Mouse (Mus musculus) embryonic facial prominence, embryonic 12.5 days (tissue): Measurements from ENCODE around the gene Farsa. TPM values are rescaled to one million over a fixed set of nuclear protein-coding genes. Genes with fewer than 3 reads are reported as not detected.

ENCODE experiments used
- ATAC-seq: fragments of 200-750 bp; cut with Nextera tagmentation; 2 replicates; pipeline ENCODE4 v1.8.0; 2017; ENCODE audit not compliant: insufficient number of reproducible peaks, insufficient read depth, low FRiP score, low TSS enrichment
- H3K27ac ChIP-seq: fragments of 300-500 bp; sonication (generic); 2 replicates; pipeline ENCODE4 v1.5.1; 2016; ENCODE audit warnings: mild to moderate bottlenecking
- H3K27me3 ChIP-seq: fragments of 300-500 bp; sonication (generic); 2 replicates; pipeline ENCODE4 v1.6.1; 2016; ENCODE audit warnings: mild to moderate bottlenecking, moderate library complexity
- H3K36me3 ChIP-seq: fragments of 300-500 bp; sonication (generic); 2 replicates; pipeline ENCODE4 v1.6.1; 2016; ENCODE audit warnings: mild to moderate bottlenecking
- H3K4me1 ChIP-seq: fragments of 300-500 bp; sonication (generic); 2 replicates; pipeline ENCODE4 v1.6.1; 2016
- H3K4me2 ChIP-seq: fragments of 300-500 bp; sonication (generic); replicated peaks from 2 replicates; pipeline ENCODE4 v1.6.1; 2016; ENCODE audit warnings: mild to moderate bottlenecking, moderate library complexity
- H3K4me3 ChIP-seq: fragments of 300-500 bp; sonication (generic); 2 replicates; pipeline ENCODE4 v1.5.1; 2016; ENCODE audit warnings: mild to moderate bottlenecking
- H3K9ac ChIP-seq: fragments of 300-500 bp; sonication (generic); 2 replicates; pipeline ENCODE4 v1.6.1; 2016; ENCODE audit warnings: mild to moderate bottlenecking, moderate library complexity
- H3K9me3 ChIP-seq: fragments of 300-500 bp; sonication (generic); 2 replicates; pipeline ENCODE4 v1.6.1; 2016; ENCODE audit warnings: mild to moderate bottlenecking, moderate library complexity
- WGBS: fragments of 180-500 bp; shearing (Covaris S2); methylation state at CpG from one replicate; pipeline ENCODE4 v1.1.7; 2016; 5-methylcytosine and 5-hydroxymethylcytosine counted together
- polyA plus RNA-seq: library from polyadenylated mRNA; unstranded; fragments of >200 nt; fragmentation: Nextera tagmentation; extraction: Ambion mirVana; gene quantifications from 2 replicates; pipeline ENCODE4 v1.2.1, GENCODE M21; 2016

The Farsa gene
- polyA plus RNA-seq, 1 experiment from 2014 or later = 106 TPM

DNA sequence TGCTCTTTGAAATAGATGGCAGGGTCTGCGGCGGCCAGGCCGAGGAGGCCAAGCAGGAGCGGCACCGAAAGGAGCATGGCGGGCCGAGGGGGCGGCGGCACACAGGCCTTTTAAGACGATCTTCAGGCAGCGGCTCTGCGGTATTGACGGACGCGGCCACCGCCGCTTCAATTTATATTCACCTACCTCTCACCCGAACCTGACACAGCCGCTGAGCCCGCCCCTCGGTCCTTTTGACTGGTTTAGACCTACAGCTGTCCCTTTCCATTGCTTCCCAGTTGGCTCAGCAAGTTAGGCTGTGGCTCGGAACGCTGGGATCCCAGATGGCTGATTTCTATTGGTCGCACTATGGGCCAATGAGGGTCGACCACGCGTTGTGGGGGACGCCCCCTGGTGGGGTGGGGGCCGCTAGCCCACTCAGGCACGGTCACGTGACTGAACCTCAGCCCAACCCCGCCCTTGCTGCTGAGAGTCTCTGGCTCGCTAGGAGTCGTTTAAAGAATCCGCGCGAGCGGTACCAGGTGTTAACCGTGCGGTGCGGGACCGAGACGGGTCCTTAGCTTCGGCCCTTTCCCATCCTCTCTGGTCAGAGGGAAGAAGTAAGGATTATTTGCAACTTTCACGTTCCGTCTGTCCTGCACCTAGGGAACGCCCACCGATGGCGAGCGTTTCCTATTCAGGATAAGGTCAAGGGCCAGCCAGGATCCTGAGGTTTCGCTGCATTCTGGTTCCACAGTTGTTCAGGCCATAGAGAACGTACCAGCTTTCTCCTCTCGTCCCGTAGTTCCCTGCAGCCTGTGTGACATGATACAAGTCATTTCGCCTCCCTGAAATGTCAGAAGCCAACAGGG is 9.8 kb upstream of the Farsa start, which contains the start of gene Calr:
Gene Calr, minus strand, starts transcription at position 213 of the 851 bp plus-strand sequence.
- ATAC-seq = peak; percentile 100
- H3K27me3 ChIP-seq = no peaks in the 10 kb centered on the region
- WGBS = under 1% methylated on average over 55 of the region's 55 CpGs
- H3K4me1 ChIP-seq = peaks cover 30% of the 10 kb centered on the region
- H3K9me3 ChIP-seq = no peaks in the 10 kb centered on the region
- peak within 1 kb of the TSS; percentile 86 for H3K27ac ChIP-seq
- peak within 1 kb of the TSS; percentile 91 for H3K9ac ChIP-seq
- peak within 1 kb of the TSS; percentile 76 for H3K4me2 ChIP-seq
- H3K4me3 ChIP-seq = peak within 1 kb of the TSS; percentile 93
- H3K36me3 ChIP-seq = peaks cover 35% of the 10 kb centered on the region

DNA sequence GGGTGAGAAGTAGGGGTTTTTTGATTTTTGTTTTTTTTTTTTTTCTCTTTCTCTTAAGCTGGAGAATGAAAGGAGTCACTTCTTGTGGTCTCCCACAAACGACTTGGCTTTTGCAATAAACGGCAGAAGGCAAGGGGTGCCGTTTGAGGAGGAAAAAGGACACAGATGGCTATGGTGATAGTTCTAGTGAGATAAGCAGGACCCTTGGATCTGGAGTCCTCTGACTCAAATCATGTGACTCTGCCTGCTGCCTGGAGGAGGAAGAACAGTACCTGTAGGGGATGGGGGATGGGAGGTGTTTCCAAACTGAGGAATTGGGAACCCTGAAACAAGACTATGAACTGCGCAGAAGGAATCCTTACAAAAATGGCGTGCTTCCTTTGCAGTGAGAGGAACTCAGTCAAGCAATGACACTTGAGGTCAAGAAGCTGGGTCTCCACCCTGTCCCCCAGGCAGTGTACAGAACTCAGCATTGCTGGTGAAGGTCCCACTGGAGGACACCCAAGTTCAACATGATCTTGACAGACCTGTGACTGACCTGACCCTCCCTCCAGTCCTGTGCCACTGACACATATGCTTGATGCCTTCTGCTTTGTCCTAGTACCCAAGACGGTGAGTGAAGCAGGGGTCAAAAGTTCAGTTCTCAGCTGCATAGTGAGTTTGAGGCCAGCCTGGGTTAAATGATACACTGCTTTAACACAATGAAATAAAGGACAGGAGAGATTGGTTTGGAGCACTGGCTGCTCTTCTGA is 8.9 kb upstream of the Farsa start:
- H3K4me3 ChIP-seq = peak overlapping the region; percentile 93
- peak overlapping the region; percentile 86 for H3K27ac ChIP-seq
- 54% methylated on average over 6 of the region's 6 CpGs for WGBS
- peak overlapping the region; percentile 70 for H3K9ac ChIP-seq
- no peaks in the 10 kb centered on the region for H3K27me3 ChIP-seq
- H3K9me3 ChIP-seq = no peaks in the 10 kb centered on the region
- H3K4me1 ChIP-seq = peaks cover 29% of the 10 kb centered on the region
- H3K36me3 ChIP-seq = peaks cover 26% of the 10 kb centered on the region
- H3K4me2 ChIP-seq = peak overlapping the region; percentile 76
- ATAC-seq = no peak

DNA sequence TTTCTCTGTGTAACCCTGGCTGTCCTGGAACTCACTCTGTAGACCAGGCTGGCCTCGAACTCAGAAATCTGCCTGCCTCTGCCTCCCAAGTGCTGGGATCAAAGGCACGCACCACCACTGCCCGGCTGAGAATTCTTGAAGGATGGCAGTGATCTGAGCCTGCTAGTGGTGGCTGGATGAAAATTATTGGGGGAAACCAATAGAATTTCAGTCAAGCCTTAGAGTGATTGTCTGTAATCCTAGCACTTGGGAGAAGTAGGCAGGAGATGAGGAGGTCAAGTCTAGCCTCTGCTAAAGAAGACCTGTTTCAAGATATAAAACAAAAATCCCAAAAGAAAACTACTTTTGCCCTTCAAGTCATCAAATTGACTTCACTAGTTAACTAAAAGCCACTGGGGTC is 355 bp upstream of the Farsa start:
- Histone ChIP-seq H3K4me1 (peaks cover 12% of the 10 kb centered on the region), H3K36me3 (peaks cover 23% of the 10 kb centered on the region), H3K4me2 (0 out of 2 replicates have a peak overlapping the region, but pooled peaks have one; percentile 92), H3K9ac (no peak overlapping the region), H3K9me3 (no peaks in the 10 kb centered on the region), H3K27me3 (no peaks in the 10 kb centered on the region), H3K27ac (no peak overlapping the region), H3K4me3 (peak overlapping the region; percentile 97)
- peak; percentile 13; the same call in 1 of the 2 replicates for ATAC-seq
- 97% methylated on average over 3 of the region's 3 CpGs for WGBS

DNA sequence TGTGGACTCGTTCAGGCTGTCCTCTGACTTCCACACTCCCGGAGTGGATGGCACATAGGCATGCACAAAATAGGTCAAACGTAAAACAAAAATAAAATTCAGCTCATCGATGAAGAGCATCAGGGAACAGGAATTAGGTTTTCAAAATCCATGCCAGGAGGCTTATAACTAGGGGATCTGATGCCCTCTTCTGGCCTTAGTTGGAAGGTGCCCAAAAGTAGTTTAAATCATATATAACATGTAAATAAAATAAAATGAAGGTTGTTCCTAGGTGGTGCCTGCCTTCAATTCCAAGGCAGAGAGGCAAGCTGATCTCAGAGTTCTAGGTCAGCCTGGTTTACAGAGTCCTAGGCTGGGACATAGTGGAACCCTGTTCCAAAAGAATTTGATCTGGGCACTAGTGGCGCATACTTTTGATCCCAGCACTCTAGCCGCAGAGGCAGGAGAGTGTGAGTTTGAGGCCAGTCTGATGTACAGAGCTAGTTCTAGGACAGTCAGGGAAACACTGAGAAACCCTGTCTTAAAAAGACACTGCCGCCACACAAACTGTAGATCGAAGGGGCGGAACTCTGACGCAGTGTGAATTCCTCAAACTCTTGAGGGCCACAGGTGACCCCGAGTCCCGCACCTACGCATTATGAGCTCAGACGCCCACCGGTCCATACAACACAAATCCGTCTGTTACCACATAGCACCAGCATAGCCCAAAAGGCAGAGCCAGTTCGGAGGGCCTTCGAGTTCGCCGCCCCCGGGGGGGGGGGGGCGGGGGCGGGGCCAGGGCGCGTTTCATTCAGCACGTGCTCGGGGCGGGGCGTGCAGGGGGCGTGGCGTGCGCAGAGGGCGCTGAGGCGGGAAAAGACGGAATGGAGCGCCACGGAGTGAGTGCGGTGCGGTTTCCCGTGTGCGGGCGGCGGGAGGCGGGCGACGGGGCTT is 14.9 kb downstream of the Farsa start, which contains the start of gene Syce2:
Gene Syce2, plus strand, starts transcription at position 736 of the 933 bp plus-strand sequence.
- Histone ChIP-seq H3K4me1 (peaks cover 11% of the 10 kb centered on the region; the same call in 1 of the 2 replicates), H3K4me2 (peak within 1 kb of the TSS; percentile 88), H3K27me3 (0 out of 2 replicates have a peak, but pooled peaks cover 4% of the 10 kb centered on the region), H3K4me3 (peak within 1 kb of the TSS; percentile 39), H3K9me3 (no peaks in the 10 kb centered on the region), H3K27ac (no peak within 1 kb of the TSS), H3K9ac (peak within 1 kb of the TSS; percentile 59), H3K36me3 (peaks cover 30% of the 10 kb centered on the region)
- WGBS = 14% methylated on average over 45 of the region's 46 CpGs
- ATAC-seq = peak; percentile 19; the same call in 1 of the 2 replicates

DNA sequence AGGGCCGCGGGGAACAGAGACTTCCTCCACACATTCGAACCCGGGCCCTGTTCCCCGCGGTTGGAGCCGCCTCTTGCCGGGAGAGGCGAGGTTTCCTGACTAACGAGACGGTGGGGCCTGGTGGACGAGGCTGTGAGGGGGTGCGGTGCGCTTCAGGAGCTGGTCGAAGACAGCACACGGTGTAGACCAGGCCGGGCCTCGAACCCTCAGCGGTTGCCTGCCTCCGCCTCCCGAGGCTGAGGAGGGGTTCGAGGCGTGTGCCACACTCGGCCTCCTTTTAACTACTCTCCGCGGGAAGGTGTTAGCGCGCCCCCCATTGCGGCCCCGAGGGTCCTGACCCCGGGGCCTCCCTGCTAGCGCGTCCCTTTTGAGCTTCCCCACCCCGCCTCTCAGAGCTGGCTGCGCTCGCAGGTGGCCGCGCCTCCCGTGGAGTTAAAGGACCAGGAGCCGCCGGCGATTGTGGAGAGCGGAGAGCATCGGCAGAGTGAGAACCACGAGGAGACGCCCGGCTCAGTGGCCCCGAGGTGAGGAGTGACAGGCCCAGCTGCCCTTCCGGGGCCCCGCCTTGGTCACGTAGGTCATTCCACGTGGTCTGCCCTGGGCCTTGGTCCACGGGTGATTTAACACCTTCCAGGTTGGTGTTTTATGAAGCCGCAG is 15.6 kb downstream of the Farsa start:
- 3% methylated on average over 54 of the region's 54 CpGs for WGBS
- Histone ChIP-seq H3K4me1 (peaks cover 11% of the 10 kb centered on the region; the same call in 1 of the 2 replicates), H3K27ac (no peak overlapping the region), H3K36me3 (peaks cover 22% of the 10 kb centered on the region), H3K9me3 (no peaks in the 10 kb centered on the region), H3K27me3 (0 out of 2 replicates have a peak, but pooled peaks cover 4% of the 10 kb centered on the region), H3K4me2 (peak overlapping the region; percentile 88), H3K4me3 (peak overlapping the region; percentile 39), H3K9ac (peak overlapping the region; percentile 59)
- peak; percentile 65 for ATAC-seq

DNA sequence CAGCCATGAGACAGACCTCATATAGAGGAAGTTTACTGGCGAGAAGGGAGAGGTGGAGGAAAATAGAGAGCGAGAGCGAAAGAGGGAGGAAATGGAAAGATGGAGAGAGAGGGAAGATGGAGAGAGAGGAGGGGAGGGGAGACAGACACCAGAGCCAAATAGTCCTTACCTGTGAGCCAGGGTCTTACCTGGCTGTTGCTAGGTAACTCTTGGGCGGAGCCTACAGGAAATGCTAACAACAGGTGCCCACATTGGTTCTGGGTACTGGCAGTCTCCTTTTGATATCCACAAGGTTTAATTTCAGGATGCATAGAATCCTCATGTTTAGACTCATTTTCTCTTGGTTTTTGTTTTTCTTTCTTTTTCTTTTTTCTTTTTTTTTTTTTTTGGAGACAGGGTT is 16.2 kb downstream of the Farsa start:
- Histone ChIP-seq H3K4me3 (peak overlapping the region; percentile 39), H3K9ac (peak overlapping the region; percentile 59; the same call in 1 of the 2 replicates), H3K27me3 (0 out of 2 replicates have a peak, but pooled peaks cover 4% of the 10 kb centered on the region), H3K4me2 (peak overlapping the region; percentile 88), H3K36me3 (peaks cover 16% of the 10 kb centered on the region), H3K27ac (no peak overlapping the region), H3K4me1 (peaks cover 11% of the 10 kb centered on the region; the same call in 1 of the 2 replicates), H3K9me3 (no peaks in the 10 kb centered on the region)
- 63% methylated on average over 4 of the region's 4 CpGs for WGBS
- no peak for ATAC-seq

DNA sequence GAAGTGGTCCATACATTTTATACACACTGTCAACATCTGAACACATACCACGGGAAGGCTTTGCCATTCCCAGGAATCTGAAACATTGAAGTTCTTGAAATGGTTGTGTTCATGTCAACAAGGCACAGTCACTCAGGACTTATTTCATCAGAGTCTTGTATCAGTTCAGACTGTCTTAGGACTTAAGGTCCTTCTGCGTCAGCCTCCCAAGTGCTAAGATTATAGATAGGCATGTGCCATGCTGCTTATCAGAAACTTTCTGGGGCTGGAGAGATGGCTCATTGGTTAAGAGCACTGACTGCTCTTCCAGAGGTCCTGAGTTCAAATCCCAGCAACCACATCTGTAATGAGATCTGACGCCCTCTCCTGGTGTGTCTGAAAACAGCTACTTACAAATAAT is 17.6 kb downstream of the Farsa start:
- H3K9ac ChIP-seq = no peak overlapping the region
- WGBS = 87% methylated on average over 3 of the region's 3 CpGs
- no peak for ATAC-seq

DNA sequence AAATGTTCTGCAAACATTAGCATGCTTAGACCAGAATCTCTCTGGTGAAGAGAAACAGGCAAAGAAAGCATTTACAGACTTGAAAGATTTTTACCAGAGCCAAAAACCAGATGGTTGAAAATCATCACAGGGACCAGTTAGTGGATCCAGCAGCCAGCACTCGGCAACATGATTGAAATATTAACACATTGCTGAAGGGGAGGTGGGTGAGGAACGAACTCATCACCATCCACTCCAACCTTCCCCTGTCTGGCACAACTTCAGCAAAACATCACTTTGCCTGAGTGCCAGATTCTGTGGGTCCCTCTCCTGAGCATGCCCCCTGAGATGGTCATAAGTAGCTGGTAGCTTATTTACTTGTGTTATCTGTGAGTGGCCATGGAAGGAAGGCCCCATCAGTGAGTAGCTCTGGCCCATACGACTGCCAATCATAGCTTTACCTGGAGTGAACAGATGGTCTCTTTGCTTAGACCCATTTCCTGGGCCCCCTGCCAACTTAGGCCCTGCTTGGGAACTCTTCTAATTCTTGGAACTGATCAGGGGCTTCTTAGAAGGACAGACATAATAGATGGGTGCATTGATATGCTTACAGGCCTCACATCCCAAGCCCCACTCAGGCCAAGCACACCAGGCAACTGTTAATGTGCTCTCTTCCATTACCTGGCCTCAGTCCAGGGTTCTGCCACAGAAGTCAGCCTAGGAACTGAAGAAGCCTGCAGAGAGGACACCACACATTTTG is 20.7 kb downstream of the Farsa start:
- Histone ChIP-seq H3K27me3 (0 out of 2 replicates have a peak, but pooled peaks cover 4% of the 10 kb centered on the region), H3K36me3 (no peaks in the 10 kb centered on the region), H3K9me3 (no peaks in the 10 kb centered on the region), H3K9ac (no peak overlapping the region), H3K4me1 (peaks cover 6% of the 10 kb centered on the region; the same call in 1 of the 2 replicates), H3K27ac (no peak overlapping the region), H3K4me2 (no peak overlapping the region), H3K4me3 (no peak overlapping the region)
- WGBS = 78% methylated on average over 3 of the region's 3 CpGs
- ATAC-seq = no peak

More for the DNA sequence above, 17.6 kb downstream of the Farsa start:
- 0 out of 2 replicates have a peak, but pooled peaks cover 4% of the 10 kb centered on the region for H3K27me3 ChIP-seq
- H3K4me2 ChIP-seq = no peak overlapping the region
- peaks cover 11% of the 10 kb centered on the region; the same call in 1 of the 2 replicates for H3K4me1 ChIP-seq
- H3K27ac ChIP-seq = no peak overlapping the region
- H3K4me3 ChIP-seq = no peak overlapping the region
- H3K9me3 ChIP-seq = no peaks in the 10 kb centered on the region
- peaks cover 3% of the 10 kb centered on the region for H3K36me3 ChIP-seq

DNA sequence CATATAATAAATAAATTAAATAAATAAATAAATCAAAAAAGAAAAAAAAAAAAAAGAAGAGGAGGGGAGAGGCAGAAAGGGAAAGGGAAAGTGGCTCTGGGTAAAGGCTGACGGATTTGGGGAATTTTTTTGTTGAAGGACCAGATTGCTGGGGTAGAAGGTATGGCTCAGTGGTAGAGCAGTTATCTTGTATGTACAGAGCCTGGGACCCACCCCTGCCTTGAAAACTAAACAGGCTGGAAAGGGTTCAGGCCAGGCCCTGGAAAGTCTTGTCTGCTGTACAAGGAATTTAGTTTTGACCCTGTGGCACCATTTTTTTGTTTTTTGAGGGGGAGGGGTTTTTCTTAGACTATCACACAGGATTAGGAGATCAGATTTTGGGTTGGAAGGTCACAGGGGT is 22.1 kb downstream of the Farsa start:
- no peaks in the 10 kb centered on the region for H3K9me3 ChIP-seq
- H3K4me2 ChIP-seq = no peak overlapping the region
- H3K36me3 ChIP-seq = no peaks in the 10 kb centered on the region
- no peaks in the 10 kb centered on the region for H3K4me1 ChIP-seq
- no peaks in the 10 kb centered on the region for H3K27me3 ChIP-seq
- no peak overlapping the region for H3K9ac ChIP-seq
- WGBS = 81% methylated on average over 1 of the region's 1 CpGs
- no peak for ATAC-seq
- H3K27ac ChIP-seq = no peak overlapping the region
- H3K4me3 ChIP-seq = no peak overlapping the region

DNA sequence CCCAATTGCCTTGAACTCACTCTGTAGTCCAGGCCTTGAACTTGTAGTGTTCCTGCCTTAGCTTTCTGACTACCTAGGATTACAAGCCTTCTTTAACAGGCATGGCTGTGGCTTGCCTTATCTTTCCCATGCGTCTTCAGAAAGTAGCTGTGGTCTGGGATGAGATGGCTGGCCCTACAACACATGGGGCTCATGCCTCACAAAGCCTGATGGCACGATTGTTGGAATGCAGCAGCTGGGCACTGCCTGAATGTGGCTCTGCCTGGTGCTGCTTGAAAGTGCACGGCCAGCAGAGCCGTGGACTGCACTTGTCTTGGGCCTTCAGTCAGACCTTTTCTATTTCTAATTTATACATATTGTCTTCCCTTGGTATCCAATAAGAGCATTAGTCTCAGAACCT is 27.9 kb downstream of the Farsa start:
- ATAC-seq = no peak
- 89% methylated on average over 4 of the region's 4 CpGs for WGBS
- Histone ChIP-seq H3K4me3 (no peak overlapping the region), H3K4me1 (no peaks in the 10 kb centered on the region), H3K36me3 (peaks cover 30% of the 10 kb centered on the region), H3K27ac (no peak overlapping the region), H3K9me3 (no peaks in the 10 kb centered on the region), H3K4me2 (no peak overlapping the region), H3K9ac (no peak overlapping the region), H3K27me3 (no peaks in the 10 kb centered on the region)
